In the genomic region with DNA sequence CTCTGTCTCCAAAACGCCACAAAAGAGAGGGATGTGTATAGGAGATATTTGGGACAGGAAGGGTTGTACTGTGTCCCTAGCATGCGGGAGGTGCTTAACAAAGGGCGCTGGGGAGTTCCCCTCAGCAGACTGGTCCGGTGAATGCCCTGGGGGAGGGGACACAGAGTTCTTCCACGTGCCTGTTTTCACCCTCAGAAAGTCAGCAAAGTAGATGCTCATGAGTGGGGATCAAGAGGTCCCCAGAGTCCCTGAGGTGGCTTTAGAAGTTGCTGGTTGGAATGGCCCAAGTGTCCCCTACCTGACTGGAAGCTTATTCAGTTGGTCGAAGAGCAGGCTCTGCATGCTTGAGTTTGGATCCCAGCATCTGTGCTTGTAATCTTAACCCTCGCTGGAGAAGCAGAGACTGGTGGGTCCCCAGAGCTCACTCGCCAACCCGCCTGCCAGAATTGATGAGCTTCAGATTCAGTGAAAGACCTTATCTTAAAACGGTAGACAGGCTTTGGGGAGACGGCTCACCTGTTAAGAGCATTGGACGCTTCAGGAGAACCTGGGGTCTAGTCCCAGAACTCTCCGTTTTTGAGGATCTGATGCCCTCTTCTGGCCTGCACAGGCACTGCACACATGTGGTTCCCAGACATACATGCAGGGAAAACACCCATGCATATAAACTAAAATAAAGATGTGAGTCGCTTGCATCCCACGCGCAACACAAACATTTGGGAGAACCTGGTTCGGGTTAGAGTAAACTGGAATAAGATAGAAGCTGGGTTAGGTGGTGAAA, we compare ENCODE assay signal across 8 mouse cellular contexts. TPM values are rescaled to one million over a fixed set of nuclear protein-coding genes. Genes with fewer than 3 reads are reported as not detected.
DNase-seq lines count a peak whose midpoint lies in the region; ATAC-seq and TF ChIP-seq lines count a peak whose summit lies in the region.

No protein-coding gene starts in this region.

- H3K27me3 ChIP-seq in hindbrain, embryonic 16.5 days (replicated peaks; ENCODE audit: control insufficient read depth, insufficient read depth, low read length): no peaks in the 10 kb centered on the region; the same call in 1 of the 2 replicates

- WGBS in hindbrain, embryonic 16.5 days: 26% methylated on average over 17 of the region's 17 CpGs
- WGBS in macrophage (ENCODE audit: missing documents): 12% methylated on average over 17 of the region's 17 CpGs

- no peak overlapping the region for H3K9ac ChIP-seq in hindbrain, embryonic 16.5 days (ENCODE audit: low read depth, low read length)

- H3K27ac ChIP-seq in gastrocnemius, adult 2 months: peak overlapping the region; percentile 86
- no peak overlapping the region for H3K27ac ChIP-seq in hindbrain, embryonic 16.5 days (ENCODE audit: low read depth, low read length)
- peak overlapping the region; percentile 33; the same call in 1 of the 2 replicates for H3K27ac ChIP-seq in macrophage

- peak overlapping the region; percentile 34; the same call in 1 of the 2 replicates for H3K4me2 ChIP-seq in hindbrain, embryonic 16.5 days (ENCODE audit: low read length)

- H3K4me1 ChIP-seq in hindbrain, embryonic 16.5 days (ENCODE audit: control insufficient read depth, insufficient read depth, low read depth, low read length): no peaks in the 10 kb centered on the region

- peak; percentile 98 for TF ChIP-seq CTCF in gastrocnemius, adult 2 months (IDR thresholded peaks at IDR 0.05)

- H3K4me3 ChIP-seq in gastrocnemius, adult 2 months: peak overlapping the region; percentile 50
- H3K4me3 ChIP-seq in hindbrain, embryonic 16.5 days (ENCODE audit: low read length): no peak overlapping the region
- H3K4me3 ChIP-seq in macrophage (ENCODE audit: inconsistent target): no peak overlapping the region

- no peaks in the 10 kb centered on the region for H3K9me3 ChIP-seq in hindbrain, embryonic 16.5 days (ENCODE audit: control insufficient read depth, low read length)

- intact Hi-C loops in gastrocnemius, adult 2 months (cut with DNase I): loop anchor here (2.0 kb wide), 2 partner anchors 84 to 92 kb away; no protein-coding TSS in a partner anchor

- peak; percentile 85 for ATAC-seq in hindbrain, embryonic 16.5 days

- no peaks in the 10 kb centered on the region for H3K79me2 ChIP-seq in macrophage (ENCODE audit: inconsistent target)

- peak; percentile 78 for DNase-seq in T-cell, adult 2 months (ENCODE audit: low spot score)
- DNase-seq in cerebellum, postnatal 36 days: peak; percentile 84 to 89
- peak; percentile 86 for DNase-seq in gastrocnemius, adult 2 months
- peak; percentile 73 to 83 for DNase-seq in left cerebral cortex, adult 18-20 months (ENCODE audit: low spot score in 2 of 2)
- DNase-seq in right cerebral cortex, adult 2 months (ENCODE audit: low spot score in 2 of 2): peak; percentile 91
- DNase-seq in yolk sac, embryonic 10.5 days (ENCODE audit: low spot score): peak; percentile 61

- H3K36me3 ChIP-seq in hindbrain, embryonic 16.5 days (ENCODE audit: control insufficient read depth, insufficient read depth, low read length): no peaks in the 10 kb centered on the region
- no peaks in the 10 kb centered on the region for H3K36me3 ChIP-seq in macrophage (ENCODE audit: inconsistent target)

RNA-seq across cellular contexts. Expression of gene Hsd17b14, which starts 6.3 kb away (rescaled TPM):
- 1 to 10 TPM; 1.0 to 1.3 TPM for total RNA-seq in gastrocnemius, adult 2 months (2021)
- 0.43 and 0.80 TPM in 2 replicates for polyA plus RNA-seq in hindbrain, embryonic 16.5 days (2015; fragmentation: Nextera tagmentation; extraction: Ambion mirVana)
- under 1 TPM; 0.37 to 0.56 TPM for total RNA-seq in left cerebral cortex, adult 18-20 months (2021)
- 10 to 100 TPM in 1 of 26 experiments, 1 to 10 TPM in 6, under 1 TPM in 2, not detected in 17; 0.69 to 13.0 (median 2.7) TPM for total RNA-seq in macrophage (2018; cell fraction: chromatin; rRNA removed)
- total RNA-seq in macrophage (2018; cell fraction: cytosol; rRNA removed): 1 to 10 TPM; 1.4 to 7.1 (median 2.7) TPM
- 1 to 10 TPM in 10 of 26 experiments, under 1 TPM in 8, not detected in 8; 0.40 to 5.7 (median 1.1) TPM for total RNA-seq in macrophage (2018; cell fraction: nucleus; rRNA removed)
- polyA plus RNA-seq in macrophage (2018): 0.78 to 5.8 TPM (median 1.3 TPM) in 3 replicates

RNA-seq across cellular contexts. Expression of gene Bcat2, which starts 8.9 kb away (rescaled TPM):
- 100 to 1,000 TPM in 1 of 2 experiments, 10 to 100 TPM in 1; 91.4 to 106 TPM for total RNA-seq in gastrocnemius, adult 2 months (2021)
- 22.7 and 27.0 TPM in 2 replicates for polyA plus RNA-seq in hindbrain, embryonic 16.5 days (2015; fragmentation: Nextera tagmentation; extraction: Ambion mirVana)
- 10 to 100 TPM; 25.3 to 26.9 TPM for total RNA-seq in left cerebral cortex, adult 18-20 months (2021)
- total RNA-seq in macrophage (2018; cell fraction: chromatin; rRNA removed): 10 to 100 TPM; 20.0 to 99.2 (median 54.1) TPM
- total RNA-seq in macrophage (2018; cell fraction: cytosol; rRNA removed): 10 to 100 TPM; 32.6 to 70.4 (median 51.1) TPM
- 10 to 100 TPM; 26.7 to 83.3 (median 51.8) TPM for total RNA-seq in macrophage (2018; cell fraction: nucleus; rRNA removed)
- 31.4 to 52.8 TPM (median 38.5 TPM) in 3 replicates for polyA plus RNA-seq in macrophage (2018)

RNA-seq across cellular contexts. Expression of gene Plekha4, which starts 34.9 kb away (rescaled TPM):
- total RNA-seq in gastrocnemius, adult 2 months (2021): 1 to 10 TPM; 3.4 to 3.5 TPM
- 2.2 and 3.1 TPM in 2 replicates for polyA plus RNA-seq in hindbrain, embryonic 16.5 days (2015; fragmentation: Nextera tagmentation; extraction: Ambion mirVana)
- 1 to 10 TPM; 6.1 to 8.2 TPM for total RNA-seq in left cerebral cortex, adult 18-20 months (2021)
- total RNA-seq in macrophage (2018; cell fraction: chromatin; rRNA removed): 10 to 100 TPM in 4 of 26 experiments, 1 to 10 TPM in 22; 1.5 to 53.4 (median 6.1) TPM
- total RNA-seq in macrophage (2018; cell fraction: cytosol; rRNA removed): 1 to 10 TPM in 4 of 26 experiments, under 1 TPM in 22; 0.28 to 1.7 (median 0.69) TPM
- 10 to 100 TPM in 3 of 26 experiments, 1 to 10 TPM in 23; 1.0 to 29.3 (median 5.1) TPM for total RNA-seq in macrophage (2018; cell fraction: nucleus; rRNA removed)
- polyA plus RNA-seq in macrophage (2018): 0.04 to 1.5 TPM (median 0.68 TPM) in 3 replicates

RNA-seq across cellular contexts. Expression of gene Ppp1r15a, which starts 35.0 kb away (rescaled TPM):
- total RNA-seq in gastrocnemius, adult 2 months (2021): 10 to 100 TPM; 28.3 to 28.5 TPM
- 17.5 and 18.2 TPM in 2 replicates for polyA plus RNA-seq in hindbrain, embryonic 16.5 days (2015; fragmentation: Nextera tagmentation; extraction: Ambion mirVana)
- 10 to 100 TPM; 23.1 to 25.9 TPM for total RNA-seq in left cerebral cortex, adult 18-20 months (2021)
- total RNA-seq in macrophage (2018; cell fraction: chromatin; rRNA removed): 1,000 to 10,000 TPM in 2 of 26 experiments, 100 to 1,000 TPM in 17, 10 to 100 TPM in 7; 25.4 to 2,234 (median 205) TPM
- 1,000 to 10,000 TPM in 8 of 26 experiments, 100 to 1,000 TPM in 12, 10 to 100 TPM in 6; 42.6 to 2,483 (median 506) TPM for total RNA-seq in macrophage (2018; cell fraction: cytosol; rRNA removed)
- total RNA-seq in macrophage (2018; cell fraction: nucleus; rRNA removed): 1,000 to 10,000 TPM in 8 of 26 experiments, 100 to 1,000 TPM in 14, 10 to 100 TPM in 4; 38.1 to 2,404 (median 797) TPM
- 21.4 to 32.3 TPM (median 27.6 TPM) in 3 replicates for polyA plus RNA-seq in macrophage (2018)

RNA-seq across cellular contexts. Expression of gene Nucb1, which starts 50.8 kb away (rescaled TPM):
- 10 to 100 TPM; 55.1 to 61.8 TPM for total RNA-seq in gastrocnemius, adult 2 months (2021)
- polyA plus RNA-seq in hindbrain, embryonic 16.5 days (2015; fragmentation: Nextera tagmentation; extraction: Ambion mirVana): 141 and 151 TPM in 2 replicates
- total RNA-seq in left cerebral cortex, adult 18-20 months (2021): 100 to 1,000 TPM; 111 to 112 TPM
- 100 to 1,000 TPM in 3 of 26 experiments, 10 to 100 TPM in 23; 16.4 to 115 (median 43.0) TPM for total RNA-seq in macrophage (2018; cell fraction: chromatin; rRNA removed)
- 100 to 1,000 TPM; 136 to 323 (median 210) TPM for total RNA-seq in macrophage (2018; cell fraction: cytosol; rRNA removed)
- total RNA-seq in macrophage (2018; cell fraction: nucleus; rRNA removed): 100 to 1,000 TPM in 25 of 26 experiments, 10 to 100 TPM in 1; 73.2 to 334 (median 232) TPM
- 298 to 734 TPM (median 400 TPM) in 3 replicates for polyA plus RNA-seq in macrophage (2018)
